Mouse (Mus musculus) lung, postnatal 25 days (tissue): Measurements from ENCODE around the gene Gm9044.
"Not testable (repeated sequence)": the region's sequence is repeated elsewhere in the genome, so short reads cannot be mapped to it uniquely, and the experiment has no call there.

ENCODE experiments used
- DNase-seq: peaks from one replicate; pipeline ENCODE4 v3.0.0; 2022; ENCODE audit warnings: low spot score

Gm9044 gene

GRCm38 (mm10) chr10:118332308-118332707 lies at the start of gene Gm9044:
Gene Gm9044 (minus strand): TSS chr10:118332408.
- DNase-seq = not testable (repeated sequence)

GRCm38 (mm10) chr10:118370443-118370842 lies 38.2 kb upstream of the Gm9044 start:
- DNase-seq = peak; percentile 79

- DNase-seq = no peak
Observed at GRCm38 (mm10) chr10:118369518-118369917, 37.3 kb upstream of the Gm9044 start.

GRCm38 (mm10) chr10:118354005-118354404 lies 21.8 kb upstream of the Gm9044 start, which contains the start of gene Gm9049:
Gene Gm9049 (minus strand): TSS chr10:118354105.
- not testable (repeated sequence) for DNase-seq

GRCm38 (mm10) chr10:118348579-118348978 lies 16.4 kb upstream of the Gm9044 start, which contains the start of gene Gm9048:
Gene Gm9048 (minus strand): TSS chr10:118348679.
- DNase-seq = not testable (repeated sequence)

- DNase-seq = not testable (repeated sequence)
Observed at GRCm38 (mm10) chr10:118343155-118343554, 10.9 kb upstream of the Gm9044 start, which contains the start of gene Gm9046. Gene Gm9046 (minus strand): TSS chr10:118343255.

GRCm38 (mm10) chr10:118337731-118338130 lies 5.5 kb upstream of the Gm9044 start, which contains the start of gene Gm9045:
Gene Gm9045 (minus strand): TSS chr10:118337831.
- DNase-seq = not testable (repeated sequence)

- not testable (repeated sequence) for DNase-seq
Observed at GRCm38 (mm10) chr10:118326869-118327268, 5.3 kb downstream of the Gm9044 start, which contains the start of gene Gm9040. Gene Gm9040 (minus strand): TSS chr10:118326969.

- no peak for DNase-seq
Observed at GRCm38 (mm10) chr10:118319024-118319423, 13.2 kb downstream of the Gm9044 start.

- not testable (repeated sequence) for DNase-seq
Observed at GRCm38 (mm10) chr10:118302133-118302532, 30.1 kb downstream of the Gm9044 start.

GRCm38 (mm10) chr10:118294938-118295337 lies 37.3 kb downstream of the Gm9044 start, which contains the start of gene Iltifb:
Gene Iltifb (minus strand): TSS chr10:118295038.
- no peak for DNase-seq

- DNase-seq = not testable (repeated sequence)
Observed at GRCm38 (mm10) chr10:118283016-118283415, 49.2 kb downstream of the Gm9044 start.

GRCm38 (mm10) chr10:118282565-118282964 lies 49.6 kb downstream of the Gm9044 start:
- DNase-seq = not testable (repeated sequence)
